Mouse (Mus musculus) C2C12 (cell line): ENCODE measurements around the gene Kcne3. TPM values are rescaled to one million over a fixed set of nuclear protein-coding genes. Genes with fewer than 3 reads are reported as not detected.
A peak's percentile ranks its signal among the peaks of the same experiment; 100 is the strongest.

Experiments used
- H3K27me3 ChIP-seq: one replicate; pipeline ENCODE4 v1.6.1; 2011; ENCODE audit not compliant: control insufficient read depth, insufficient read depth, insufficient read length
- H3K36me3 ChIP-seq: one replicate; pipeline ENCODE4 v1.6.1; 2011; ENCODE audit not compliant: control insufficient read depth, insufficient read depth
- H3K4me3 ChIP-seq: one replicate; pipeline ENCODE4 v1.5.1; 2011; ENCODE audit warnings: mild to moderate bottlenecking, control low read depth; ENCODE audit not compliant: poor library complexity, insufficient read depth, severe bottlenecking
- H3K79me2 ChIP-seq: one replicate; pipeline ENCODE4 v1.6.1; 2011; ENCODE audit not compliant: control insufficient read depth, insufficient read depth
- H3K79me3 ChIP-seq: one replicate; pipeline ENCODE4 v1.6.1; 2011; ENCODE audit warnings: low read depth, control low read depth
- H3ac ChIP-seq: one replicate; pipeline ENCODE3; 2011; ENCODE audit warnings: low read depth; ENCODE audit not compliant: control insufficient read depth, insufficient read length
- CEBPB ChIP-seq: IDR thresholded peaks from one replicate; pipeline ENCODE4 v1.6.1; 2011; ENCODE audit warnings: low read depth, mild to moderate bottlenecking, control low read depth, moderate library complexity
- CTCF ChIP-seq: IDR thresholded peaks from one replicate; pipeline ENCODE4 v1.5.1; 2011; ENCODE audit not compliant: control insufficient read depth, insufficient read depth, insufficient read length
- FOSL1 ChIP-seq: IDR thresholded peaks from one replicate; pipeline ENCODE4 v1.8.0; 2011; ENCODE audit warnings: mild to moderate bottlenecking, low read length; ENCODE audit not compliant: poor library complexity, insufficient read depth, severe bottlenecking
- MAX ChIP-seq: IDR thresholded peaks from one replicate; pipeline ENCODE4 v1.6.1; 2011; ENCODE audit warnings: mild to moderate bottlenecking, control low read depth
- MYOD1 ChIP-seq: IDR thresholded peaks from one replicate; pipeline ENCODE4 v1.6.1; 2011; ENCODE audit warnings: low read depth; ENCODE audit not compliant: control insufficient read depth, insufficient read length
- MYOG ChIP-seq: IDR thresholded peaks from one replicate; pipeline ENCODE4 v1.6.1; 2011; ENCODE audit not compliant: control insufficient read depth, insufficient read length; ENCODE audit errors: extremely low read depth
- USF1 ChIP-seq: IDR thresholded peaks from one replicate; pipeline ENCODE4 v1.6.1; 2011; ENCODE audit warnings: low read depth, mild to moderate bottlenecking, control low read depth, moderate library complexity
- polyA plus RNA-seq: library from polyadenylated mRNA; unstranded; fragments of >200 nt; fragmentation: generic; extraction: Trizol; gene quantifications from one replicate; pipeline ENCODE4 v1.2.1, GENCODE M21; 2012; ENCODE audit warnings: missing spikeins

The Kcne3 gene
- polyA plus RNA-seq, 1 experiment = not detected

GRCm38 (mm10) chr7:100138075-100138474, 38.2 kb upstream of the Kcne3 start:
- no peaks in the 10 kb centered on the region for H3K27me3 ChIP-seq
- H3K79me2 ChIP-seq = no peaks in the 10 kb centered on the region
- no peak overlapping the region for H3ac ChIP-seq
- TF ChIP-seq CEBPB = no peak
- no peak for TF ChIP-seq USF1
- no peak for TF ChIP-seq MAX
- H3K79me3 ChIP-seq = no peaks in the 10 kb centered on the region
- H3K36me3 ChIP-seq = no peaks in the 10 kb centered on the region
- H3K4me3 ChIP-seq = no peak overlapping the region

GRCm38 (mm10) chr7:100140591-100140990, 35.7 kb upstream of the Kcne3 start:
- TF ChIP-seq USF1 = no peak
- TF ChIP-seq CTCF = no peak
- TF ChIP-seq CEBPB = no peak
- TF ChIP-seq MAX = no peak
- no peak for TF ChIP-seq MYOD1
- TF ChIP-seq FOSL1 = no peak
- no peak for TF ChIP-seq MYOG
- H3ac ChIP-seq = no peak overlapping the region

GRCm38 (mm10) chr7:100148586-100148985, 27.7 kb upstream of the Kcne3 start:
- Histone ChIP-seq H3ac (no peak overlapping the region), H3K4me3 (no peak overlapping the region), H3K36me3 (no peaks in the 10 kb centered on the region), H3K79me3 (no peaks in the 10 kb centered on the region), H3K79me2 (no peaks in the 10 kb centered on the region), H3K27me3 (peaks cover 4% of the 10 kb centered on the region)
- no peak for TF ChIP-seq MYOD1
- TF ChIP-seq MYOG = no peak
- no peak for TF ChIP-seq USF1
- TF ChIP-seq FOSL1 = no peak

More at GRCm38 (mm10) chr7:100140591-100140990, 35.7 kb upstream of the Kcne3 start:
- Histone ChIP-seq H3K4me3 (no peak overlapping the region), H3K36me3 (no peaks in the 10 kb centered on the region), H3K27me3 (peaks cover 4% of the 10 kb centered on the region), H3K79me3 (no peaks in the 10 kb centered on the region), H3K79me2 (no peaks in the 10 kb centered on the region)

GRCm38 (mm10) chr7:100150086-100150485, 26.2 kb upstream of the Kcne3 start:
- H3K36me3 ChIP-seq = no peaks in the 10 kb centered on the region
- H3K79me3 ChIP-seq = no peaks in the 10 kb centered on the region
- H3K4me3 ChIP-seq = no peak overlapping the region
- no peak overlapping the region for H3ac ChIP-seq
- H3K27me3 ChIP-seq = no peaks in the 10 kb centered on the region
- TF ChIP-seq FOSL1 (no peak), MAX (no peak), MYOG (no peak), CTCF (no peak), CEBPB (no peak), MYOD1 (no peak), USF1 (no peak)
- no peaks in the 10 kb centered on the region for H3K79me2 ChIP-seq

GRCm38 (mm10) chr7:100150626-100151025, 25.7 kb upstream of the Kcne3 start:
- H3K27me3 ChIP-seq = no peaks in the 10 kb centered on the region
- H3K4me3 ChIP-seq = no peak overlapping the region
- no peaks in the 10 kb centered on the region for H3K36me3 ChIP-seq
- no peaks in the 10 kb centered on the region for H3K79me2 ChIP-seq
- H3K79me3 ChIP-seq = no peaks in the 10 kb centered on the region
- TF ChIP-seq MYOG (no peak), CTCF (no peak), MAX (no peak), USF1 (no peak), MYOD1 (no peak), CEBPB (no peak), FOSL1 (no peak)
- no peak overlapping the region for H3ac ChIP-seq

GRCm38 (mm10) chr7:100157669-100158068, 18.6 kb upstream of the Kcne3 start:
- H3K4me3 ChIP-seq = no peak overlapping the region
- TF ChIP-seq FOSL1 = peak; percentile 32
- TF ChIP-seq MAX = no peak
- peak; percentile 47 for TF ChIP-seq CEBPB
- TF ChIP-seq MYOG = no peak
- no peaks in the 10 kb centered on the region for H3K36me3 ChIP-seq
- H3K27me3 ChIP-seq = no peaks in the 10 kb centered on the region
- no peaks in the 10 kb centered on the region for H3K79me3 ChIP-seq
- no peaks in the 10 kb centered on the region for H3K79me2 ChIP-seq
- H3ac ChIP-seq = no peak overlapping the region
